Mouse (Mus musculus) lung, adult 2 months (tissue): ENCODE measurements at regions not wholly inside any gene's neighbourhood (a gene's known extent, or its start where the extent isn't known, plus 50 kb on each side); places are given as distances from the start of the nearest gene placed in this dataset.

Experiments used
- CTCF ChIP-seq: fragments of 200-500 bp; IDR thresholded peaks from 2 replicates; pipeline ENCODE4 v1.5.1; 2011; ENCODE audit warnings: mild to moderate bottlenecking, low read length, control low read depth; ENCODE audit not compliant: insufficient read depth
- POLR2A ChIP-seq: fragments of 200-500 bp; IDR thresholded peaks from 2 replicates; pipeline ENCODE4 v1.6.1; 2011; ENCODE audit warnings: low read depth, mild to moderate bottlenecking, control low read depth, low read length, borderline replicate concordance; ENCODE audit errors: extremely low read depth

DNA sequence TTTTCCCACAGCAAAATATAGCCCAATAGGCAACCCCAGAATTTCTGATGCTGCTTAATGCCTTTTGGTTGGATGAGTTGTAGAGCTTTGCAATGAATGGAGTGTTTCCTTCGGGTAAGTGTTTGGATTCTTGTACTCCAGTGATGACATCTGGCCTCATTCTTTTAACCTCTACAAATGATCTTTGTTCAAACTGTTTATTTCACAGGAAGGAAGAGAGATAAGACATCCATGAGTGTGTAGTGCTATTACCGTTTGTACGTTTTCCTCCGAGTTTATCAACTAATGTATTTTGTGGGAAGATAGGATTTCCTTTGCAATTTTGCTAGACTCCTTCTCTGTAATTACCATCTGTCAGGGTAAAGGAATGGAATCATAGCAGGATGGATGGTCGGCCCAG is 70.7 kb upstream of the Tmem26 start:
- TF ChIP-seq POLR2A (no peak), CTCF (no peak)
